Comparison of ENCODE assay signal across 35 mouse cellular contexts in genomic region chr11:72379351-72379750, GRCm38 (mm10). TPM values are rescaled to one million over a fixed set of nuclear protein-coding genes. Genes with fewer than 3 reads are reported as not detected.
DNase-seq lines count a peak whose midpoint lies in the region; ATAC-seq lines count a peak whose summit lies in the region.
"Had no signal": no experiment of that assay in that cellular context is flagged by ENCODE, and none has a peak within 500 bp of the region (broad histone marks: within the 10 kb centered on the region; RNA-seq: fewer than 3 reads in every experiment).

No protein-coding gene starts in this region.

- no peaks in the 10 kb centered on the region for H3K9me3 ChIP-seq in forebrain, embryonic 14.5 days (replicated peaks; ENCODE audit: control insufficient read depth, low read length)
- no peaks in the 10 kb centered on the region for H3K9me3 ChIP-seq in forebrain, embryonic 15.5 days
- H3K9me3 ChIP-seq in kidney, embryonic 14.5 days (ENCODE audit: control insufficient read depth, low read length) = no peaks in the 10 kb centered on the region
- H3K9me3 ChIP-seq in liver, embryonic 12.5 days (replicated peaks) = no peaks in the 10 kb centered on the region
- H3K9me3 ChIP-seq: embryonic facial prominence, embryonic 15.5 days; forebrain, embryonic 13.5 days; heart, embryonic 13.5 days; hindbrain, embryonic 10.5 days; limb, embryonic 12.5 days; neural tube, embryonic 12.5 days had no signal

- no peaks in the 10 kb centered on the region for H3K36me3 ChIP-seq in forebrain, embryonic 14.5 days (ENCODE audit: control insufficient read depth, insufficient read depth, low read length)
- no peaks in the 10 kb centered on the region for H3K36me3 ChIP-seq in forebrain, embryonic 15.5 days
- no peaks in the 10 kb centered on the region for H3K36me3 ChIP-seq in kidney, embryonic 14.5 days (ENCODE audit: control insufficient read depth, insufficient read depth, low read length)
- H3K36me3 ChIP-seq in liver, embryonic 12.5 days = no peaks in the 10 kb centered on the region
- H3K36me3 ChIP-seq: embryonic facial prominence, embryonic 15.5 days; hindbrain, embryonic 10.5 days; limb, embryonic 12.5 days; neural tube, embryonic 12.5 days had no signal

- H3K4me1 ChIP-seq in forebrain, embryonic 14.5 days (ENCODE audit: control insufficient read depth, insufficient read depth, low read length) = no peaks in the 10 kb centered on the region
- H3K4me1 ChIP-seq in forebrain, embryonic 15.5 days = no peaks in the 10 kb centered on the region
- H3K4me1 ChIP-seq in kidney, embryonic 14.5 days (ENCODE audit: control insufficient read depth, insufficient read depth, low read length) = no peaks in the 10 kb centered on the region
- H3K4me1 ChIP-seq in liver, embryonic 12.5 days = peaks cover 6% of the 10 kb centered on the region; the same call in 1 of the 2 replicates
- H3K4me1 ChIP-seq: embryonic facial prominence, embryonic 15.5 days had no signal

- no peaks in the 10 kb centered on the region for H3K27me3 ChIP-seq in forebrain, embryonic 14.5 days (replicated peaks; ENCODE audit: control insufficient read depth, insufficient read depth, low read length)
- no peaks in the 10 kb centered on the region for H3K27me3 ChIP-seq in forebrain, embryonic 15.5 days
- no peaks in the 10 kb centered on the region for H3K27me3 ChIP-seq in kidney, embryonic 14.5 days (ENCODE audit: control insufficient read depth, insufficient read depth, low read length)
- 0 out of 2 replicates have a peak, but pooled peaks cover 3% of the 10 kb centered on the region for H3K27me3 ChIP-seq in liver, embryonic 12.5 days (replicated peaks)
- H3K27me3 ChIP-seq: embryonic facial prominence, embryonic 15.5 days; forebrain, embryonic 13.5 days; heart, embryonic 13.5 days; limb, embryonic 12.5 days; neural tube, embryonic 12.5 days had no signal

- 84% methylated on average over 4 of the region's 4 CpGs for WGBS in forebrain, embryonic 14.5 days
- 81% methylated on average over 4 of the region's 4 CpGs for WGBS in forebrain, embryonic 15.5 days
- WGBS in kidney, embryonic 14.5 days = 51% methylated on average over 4 of the region's 4 CpGs
- 70% methylated on average over 4 of the region's 4 CpGs for WGBS in liver, embryonic 12.5 days (ENCODE audit: insufficient replicate concordance)

- H3K4me3 ChIP-seq in forebrain, embryonic 14.5 days (ENCODE audit: low read depth, low read length) = no peak overlapping the region
- H3K4me3 ChIP-seq in forebrain, embryonic 15.5 days = no peak overlapping the region
- no peak overlapping the region for H3K4me3 ChIP-seq in kidney, embryonic 14.5 days (ENCODE audit: low read length)
- H3K4me3 ChIP-seq in liver, embryonic 12.5 days = no peak overlapping the region
- H3K4me3 ChIP-seq: embryonic facial prominence, embryonic 15.5 days; forebrain, embryonic 13.5 days; heart, embryonic 13.5 days; hindbrain, embryonic 10.5 days; limb, embryonic 12.5 days; megakaryocyte, embryonic 14.5 days; myocyte; neural tube, embryonic 12.5 days had no signal

- H3K4me2 ChIP-seq in forebrain, embryonic 14.5 days (ENCODE audit: low read length) = no peak overlapping the region
- H3K4me2 ChIP-seq in forebrain, embryonic 15.5 days (replicated peaks) = no peak overlapping the region
- H3K4me2 ChIP-seq in kidney, embryonic 14.5 days (replicated peaks; ENCODE audit: low read depth, low read length) = no peak overlapping the region
- H3K4me2 ChIP-seq in liver, embryonic 12.5 days = no peak overlapping the region
- H3K4me2 ChIP-seq: embryonic facial prominence, embryonic 15.5 days; forebrain, embryonic 13.5 days; heart, embryonic 13.5 days; limb, embryonic 12.5 days; liver, embryonic 11.5 days; neural tube, embryonic 12.5 days had no signal

- H3K9ac ChIP-seq in forebrain, embryonic 14.5 days (ENCODE audit: low read length) = no peak overlapping the region
- H3K9ac ChIP-seq in forebrain, embryonic 15.5 days (replicated peaks) = no peak overlapping the region
- no peak overlapping the region for H3K9ac ChIP-seq in kidney, embryonic 14.5 days (ENCODE audit: low read depth, low read length)
- no peak overlapping the region for H3K9ac ChIP-seq in liver, embryonic 12.5 days
- H3K9ac ChIP-seq: embryonic facial prominence, embryonic 15.5 days; forebrain, embryonic 13.5 days; heart, embryonic 13.5 days; limb, embryonic 12.5 days; liver, postnatal 0 days; neural tube, embryonic 12.5 days had no signal

- peak; percentile 11 for DNase-seq in forebrain, embryonic 14.5 days (ENCODE audit: low spot score)
- no peak for DNase-seq in kidney, adult 9 months
- DNase-seq in embryo, embryonic 10.5 days (ENCODE audit: low spot score) = peak; percentile 53
- DNase-seq in hindlimb bud, embryonic 11.5 days (ENCODE audit: extremely low spot score, low read depth, low spot score) = peak; percentile 16
- DNase-seq: adrenal gland, postnatal 36 days; cerebellum, adult 2 months; cerebellum, postnatal 14 days; heart, postnatal 10 days; kidney, adult 8-10 months; kidney, postnatal 14 days; layer of hippocampus, adult 9-11 months; liver, postnatal 0 days; lung, postnatal 4 days; midbrain, embryonic 14.5 days; right cerebral cortex, adult 18-20 months; thymus, adult 18-20 months; thymus, postnatal 25 days had no signal

- no peak overlapping the region for H3K27ac ChIP-seq in forebrain, embryonic 14.5 days (ENCODE audit: low read depth, low read length)
- no peak overlapping the region for H3K27ac ChIP-seq in forebrain, embryonic 15.5 days (replicated peaks)
- no peak overlapping the region for H3K27ac ChIP-seq in kidney, embryonic 14.5 days (ENCODE audit: low read depth, low read length)
- no peak overlapping the region for H3K27ac ChIP-seq in liver, embryonic 12.5 days
- H3K27ac ChIP-seq: embryonic facial prominence, embryonic 15.5 days; forebrain, embryonic 13.5 days; heart, embryonic 13.5 days; hindbrain, embryonic 10.5 days; limb, embryonic 12.5 days; neural tube, embryonic 12.5 days; stomach, postnatal 0 days had no signal

- no peak for ATAC-seq in forebrain, embryonic 14.5 days
- no peak for ATAC-seq in forebrain, embryonic 15.5 days (replicated peaks)
- ATAC-seq in kidney, embryonic 14.5 days (ENCODE audit: low FRiP score, low TSS enrichment) = peak; percentile 69; the same call in 1 of the 2 replicates
- no peak for ATAC-seq in liver, embryonic 12.5 days
- ATAC-seq: CD4-positive, CD25-positive, alpha-beta regulatory T cell, adult 4 months; forebrain, embryonic 13.5 days; hindbrain, embryonic 16.5 days; intestine, embryonic 16.5 days; liver, postnatal 0 days had no signal

RNA-seq across cellular contexts. Expression of gene Tekt1, which starts 17.1 kb away (rescaled TPM):
- 10.4 and 10.5 TPM in 2 replicates for polyA plus RNA-seq in forebrain, embryonic 14.5 days (2014; fragmentation: Nextera tagmentation; extraction: Ambion mirVana)
- 6.2 and 10.9 TPM in 2 replicates for polyA plus RNA-seq in forebrain, embryonic 15.5 days (2015; fragmentation: Nextera tagmentation; extraction: Ambion mirVana)
- 5.8 and 8.3 TPM in 2 replicates for polyA plus RNA-seq in kidney, embryonic 14.5 days (2014; fragmentation: Nextera tagmentation; extraction: Ambion mirVana)
- 0.08 and 0.12 TPM in 2 replicates for polyA plus RNA-seq in liver, embryonic 12.5 days (2016; fragmentation: Nextera tagmentation; extraction: Ambion mirVana)
- polyA plus RNA-seq: CD4-positive, CD25-positive, alpha-beta regulatory T cell, adult 4 months; liver, postnatal 0 days; myocyte; spleen, adult 2 months; stomach, postnatal 0 days had no signal

RNA-seq across cellular contexts. Expression of gene Smtnl2, which starts 32.2 kb away (rescaled TPM):
- 1.4 and 1.6 TPM in 2 replicates for polyA plus RNA-seq in forebrain, embryonic 14.5 days (2014; fragmentation: Nextera tagmentation; extraction: Ambion mirVana)
- polyA plus RNA-seq in forebrain, embryonic 15.5 days (2015; fragmentation: Nextera tagmentation; extraction: Ambion mirVana) = 5.3 and 5.4 TPM in 2 replicates
- polyA plus RNA-seq in kidney, embryonic 14.5 days (2014; fragmentation: Nextera tagmentation; extraction: Ambion mirVana) = 30.0 and 56.1 TPM in 2 replicates
- polyA plus RNA-seq in liver, embryonic 12.5 days (2016; fragmentation: Nextera tagmentation; extraction: Ambion mirVana) = 11.3 and 12.5 TPM in 2 replicates

RNA-seq across cellular contexts. Expression of gene Ggt6, which starts 56.0 kb away (rescaled TPM):
- not detected in 2 replicates for polyA plus RNA-seq in forebrain, embryonic 14.5 days (2014; fragmentation: Nextera tagmentation; extraction: Ambion mirVana)
- polyA plus RNA-seq in forebrain, embryonic 15.5 days (2015; fragmentation: Nextera tagmentation; extraction: Ambion mirVana) = not detected in 2 replicates
- 0.31 and 0.76 TPM in 2 replicates for polyA plus RNA-seq in kidney, embryonic 14.5 days (2014; fragmentation: Nextera tagmentation; extraction: Ambion mirVana)
- polyA plus RNA-seq in liver, embryonic 12.5 days (2016; fragmentation: Nextera tagmentation; extraction: Ambion mirVana) = 0.12 TPM in 1 of 2 replicates, not detected in the other
- polyA plus RNA-seq: CD4-positive, CD25-positive, alpha-beta regulatory T cell, adult 4 months; forebrain, embryonic 13.5 days; heart, embryonic 13.5 days; hindbrain, embryonic 10.5 days; hindbrain, embryonic 16.5 days; liver, embryonic 11.5 days; lung, embryonic 16.5 days; midbrain, embryonic 14.5 days; myocyte; neural tube, embryonic 12.5 days had no signal
